Mouse (Mus musculus) adrenal gland, postnatal 36 days (tissue): ENCODE measurements around the gene Gse1. TPM values are rescaled to one million over a fixed set of nuclear protein-coding genes. Genes with fewer than 3 reads are reported as not detected.
"Not testable (repeated sequence)": the region's sequence is repeated elsewhere in the genome, so short reads cannot be mapped to it uniquely, and the experiment has no call there.

Experiments used
- DNase-seq, 2 experiments: peaks; one replicate each; pipeline ENCODE4 v3.0.0; 2021; ENCODE audit warnings: mixed read lengths in 1 of 2
- total RNA-seq, 2 experiments: library from RNA; stranded (reverse); gene quantifications; 2 replicates each; pipeline ENCODE4 v1.2.3; 2021

Gene Gse1
- total RNA-seq, 2 experiments from 2014 or later: 25.9 to 30.2 TPM

DNA sequence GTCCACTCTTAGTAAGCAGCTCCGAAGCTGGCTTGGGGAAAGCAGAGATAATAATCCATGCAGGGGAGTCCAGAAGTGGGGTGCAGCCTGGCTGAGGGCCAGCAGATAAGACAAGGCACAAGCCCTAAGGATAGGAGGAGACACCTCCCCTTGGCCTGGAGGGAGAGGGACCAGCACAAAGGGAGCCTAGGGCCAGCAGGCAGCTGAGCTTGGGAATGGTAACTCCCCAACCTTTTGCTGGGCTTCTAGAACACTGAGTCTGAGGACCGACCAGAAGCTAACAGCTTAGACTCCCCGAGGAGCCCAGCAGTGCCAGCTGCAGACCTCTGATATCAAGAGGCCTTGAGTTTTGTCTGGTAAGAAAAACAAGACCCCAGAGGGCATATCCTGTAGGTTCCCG lies 115.9 kb downstream of the Gse1 start:
- DNase-seq: no peak

DNA sequence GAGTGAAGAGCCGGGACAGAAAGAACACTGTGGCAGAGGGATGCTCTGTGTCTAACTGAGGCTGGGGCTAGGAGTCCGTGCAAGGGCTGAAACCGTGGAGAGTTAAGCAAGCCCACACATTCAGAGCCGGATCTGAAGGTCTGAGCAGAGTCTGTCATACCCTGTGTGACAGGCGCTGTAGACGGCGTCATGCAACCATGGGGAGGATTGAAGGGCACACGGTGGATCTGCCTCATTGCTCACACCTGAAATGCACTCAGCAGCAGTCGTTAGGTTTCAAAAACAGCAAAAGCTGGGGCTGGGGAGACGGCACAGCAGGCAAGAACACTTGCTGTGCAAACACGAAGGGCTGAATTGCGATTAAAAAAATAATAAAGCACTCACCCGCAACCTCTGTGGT lies 116.3 kb downstream of the Gse1 start:
- no peak for DNase-seq

DNA sequence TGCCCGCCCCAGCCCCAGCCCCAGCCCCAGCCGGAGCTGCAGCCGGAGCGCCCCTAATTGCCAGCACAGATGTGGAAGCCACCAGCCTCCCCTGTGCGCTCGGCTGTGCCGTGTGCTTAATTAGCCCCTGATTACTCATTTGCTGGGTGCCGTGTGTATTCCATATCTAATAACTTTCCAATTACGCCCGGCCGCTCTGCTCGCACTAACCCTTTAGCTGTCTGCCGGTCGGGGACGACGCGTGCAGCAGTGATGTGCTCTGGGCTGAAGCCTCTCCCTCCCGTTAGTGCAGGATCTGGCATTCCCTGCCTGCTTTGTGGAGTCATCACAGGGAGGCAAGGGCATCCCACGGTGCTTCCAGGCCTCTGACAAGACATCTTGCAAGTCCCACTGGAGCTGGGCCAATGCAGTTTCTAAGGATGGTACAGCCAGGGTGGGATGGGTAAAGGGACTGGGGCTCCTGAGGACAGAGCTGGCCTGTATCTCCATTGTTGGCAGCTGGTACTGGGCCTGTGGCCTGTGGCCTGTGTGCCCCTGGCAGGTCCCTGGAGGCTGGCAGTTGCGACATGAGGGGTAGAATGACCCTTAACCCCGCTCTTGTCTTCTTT lies 119.6 kb downstream of the Gse1 start:
- peak in 1 of 2 experiments; percentile 58 for DNase-seq

DNA sequence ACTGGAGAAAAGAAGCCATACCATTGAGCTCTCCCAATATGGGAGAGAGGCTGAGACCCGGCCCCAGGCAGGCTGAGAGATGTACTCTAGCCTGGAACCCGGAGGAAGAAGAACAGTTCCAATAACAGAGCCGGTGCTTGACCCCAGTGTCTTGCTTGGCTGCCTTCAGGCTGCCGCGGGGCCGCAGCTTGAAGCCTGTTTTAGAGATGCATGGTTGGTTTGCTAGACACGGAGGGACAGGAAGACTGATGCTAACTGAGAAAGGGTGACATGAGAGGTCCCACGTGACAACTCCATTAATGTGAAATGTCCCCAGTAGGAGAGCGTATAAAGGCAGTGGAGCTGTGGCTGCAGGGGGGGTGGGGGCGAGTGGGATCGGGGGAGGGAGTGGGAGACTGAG lies 120.7 kb downstream of the Gse1 start:
- DNase-seq: no peak

DNA sequence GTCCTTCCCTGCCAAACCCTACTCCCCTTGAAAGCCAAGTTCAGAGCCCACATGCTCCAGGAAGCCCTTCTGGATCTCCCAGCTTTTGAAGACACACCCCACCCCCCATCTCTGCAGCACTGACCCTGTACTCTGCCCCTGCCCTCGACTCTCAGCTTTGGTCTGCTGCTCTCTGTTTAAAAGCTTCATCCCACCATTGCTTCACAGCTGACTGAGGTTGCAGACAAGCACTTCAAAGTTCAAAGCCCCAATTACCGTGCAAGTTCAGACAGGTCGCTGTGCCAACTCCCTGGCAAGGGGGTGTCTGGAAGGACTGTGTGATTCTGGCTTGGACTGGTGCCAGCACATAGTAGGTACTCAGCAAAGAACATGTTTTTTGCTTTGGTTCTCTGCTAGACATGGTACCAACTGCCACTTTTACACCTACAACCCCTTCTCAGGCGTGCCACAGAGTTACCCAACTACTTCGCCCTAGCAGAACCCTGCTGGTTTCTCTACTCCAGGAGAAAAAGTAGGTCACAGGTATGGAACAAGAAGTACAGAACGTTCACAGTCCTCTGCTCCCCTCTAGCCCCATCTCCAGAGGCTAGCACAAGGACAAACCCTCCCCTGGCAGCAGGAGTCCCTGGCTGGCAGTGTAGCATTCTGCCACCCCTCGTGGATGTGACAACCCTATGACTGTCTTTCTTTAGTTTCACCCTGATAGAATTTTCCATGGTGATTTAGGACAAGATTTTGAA lies 123.2 kb downstream of the Gse1 start:
- no peak for DNase-seq

DNA sequence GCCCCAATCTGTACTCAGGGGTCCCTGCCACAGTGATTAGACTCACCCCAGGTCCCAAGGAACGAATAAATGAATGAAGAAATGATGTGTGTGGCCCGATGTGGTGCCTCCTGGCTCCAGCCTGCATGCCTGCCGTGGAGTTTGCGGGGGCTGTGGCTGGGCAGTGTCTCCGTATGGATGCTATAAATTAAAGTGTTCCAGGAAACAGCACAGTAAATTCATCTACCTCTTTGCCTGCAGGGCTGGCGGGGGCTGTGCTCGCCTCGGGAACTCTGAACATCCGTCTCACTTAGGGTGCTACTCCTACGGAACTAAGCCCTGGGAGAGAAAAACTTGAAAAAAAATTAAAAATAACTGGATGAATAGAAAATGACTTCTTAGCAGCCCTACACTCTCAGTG lies 123.8 kb downstream of the Gse1 start:
- no peak for DNase-seq

DNA sequence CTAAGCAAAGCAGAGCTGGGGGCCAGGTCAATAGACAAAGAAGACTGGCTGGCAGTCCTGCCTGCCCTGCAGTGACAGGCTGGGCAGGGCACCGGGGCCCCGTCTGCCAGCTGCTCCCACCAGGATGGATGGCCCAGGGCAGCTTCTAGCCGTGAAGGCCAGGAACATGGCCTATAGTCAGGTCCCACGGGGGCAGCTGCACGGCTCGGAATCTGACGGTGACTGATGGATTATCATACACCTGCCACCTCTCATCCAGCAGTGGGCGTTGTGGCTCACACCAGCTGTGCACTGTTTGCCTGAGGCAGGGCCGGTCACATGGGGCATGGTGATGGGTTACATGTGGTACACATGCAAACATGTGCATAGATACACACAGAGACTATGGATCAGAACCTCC lies 127.8 kb downstream of the Gse1 start:
- no peak for DNase-seq

DNA sequence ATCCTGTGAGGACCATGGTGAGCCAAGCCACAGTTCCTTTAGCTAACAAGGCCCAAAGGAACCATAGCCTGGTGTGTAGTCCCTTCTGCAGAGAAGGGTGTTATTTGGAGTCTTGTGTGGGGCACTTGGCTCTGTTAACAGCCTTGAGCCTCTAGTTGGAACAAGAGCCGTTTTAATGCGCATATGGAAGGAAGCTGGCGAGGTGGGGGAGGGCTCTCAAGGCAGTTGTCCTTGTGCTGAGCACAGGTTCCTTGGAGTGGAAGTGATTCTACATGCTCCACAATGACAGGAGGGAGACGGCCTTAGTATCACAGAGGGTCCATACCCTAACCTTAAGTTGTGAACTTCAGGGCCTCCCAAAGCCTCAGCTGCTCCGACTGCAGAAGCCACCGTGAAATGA lies 129.2 kb downstream of the Gse1 start:
- no peak for DNase-seq

DNA sequence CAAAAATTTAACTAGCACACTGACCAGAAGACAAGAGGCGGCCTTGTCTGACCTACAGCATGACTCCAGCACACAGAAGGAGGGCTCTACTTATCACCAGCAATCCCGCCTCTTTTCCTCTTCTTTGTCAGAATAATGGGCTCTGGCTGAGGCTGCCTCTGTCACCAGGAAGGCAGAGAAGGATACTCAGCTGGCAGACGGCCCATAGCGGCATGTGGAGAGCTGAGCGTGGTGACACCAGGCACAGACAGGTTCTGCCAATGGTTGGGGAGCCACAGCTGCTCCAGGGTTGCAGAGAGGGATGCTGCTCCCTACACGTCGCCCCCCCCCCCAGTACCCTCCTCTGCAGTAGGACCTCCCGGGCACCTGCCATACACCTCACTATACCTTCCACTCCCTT lies 133.0 kb downstream of the Gse1 start:
- DNase-seq: peak; percentile 75 to 81

DNA sequence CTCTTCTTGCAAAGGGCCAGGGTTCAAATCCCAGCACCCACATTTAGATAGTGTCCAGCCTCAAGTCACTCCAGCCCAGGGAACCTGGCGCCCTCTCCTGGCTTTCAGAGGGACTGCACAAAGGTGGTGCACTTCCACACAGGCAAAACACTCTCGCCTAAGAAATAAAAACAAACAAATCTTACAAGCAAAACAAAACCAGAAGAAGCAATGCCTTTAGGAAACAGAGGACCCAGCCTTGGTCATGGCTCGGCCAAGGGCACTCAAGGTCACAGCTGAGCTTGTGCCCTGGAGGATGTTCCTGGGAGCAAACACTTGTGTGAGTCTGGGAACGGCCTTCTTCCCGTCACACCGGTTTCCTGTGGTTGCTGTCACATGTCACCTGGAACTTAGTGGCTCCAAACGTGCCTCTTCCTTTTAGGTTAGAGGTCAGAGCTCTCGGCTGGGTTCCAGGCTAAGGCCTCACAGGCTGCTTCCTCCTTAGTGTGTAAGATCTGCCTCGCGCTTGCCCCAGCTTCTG lies 135.4 kb downstream of the Gse1 start:
- peak; percentile 71 to 82 for DNase-seq

DNA sequence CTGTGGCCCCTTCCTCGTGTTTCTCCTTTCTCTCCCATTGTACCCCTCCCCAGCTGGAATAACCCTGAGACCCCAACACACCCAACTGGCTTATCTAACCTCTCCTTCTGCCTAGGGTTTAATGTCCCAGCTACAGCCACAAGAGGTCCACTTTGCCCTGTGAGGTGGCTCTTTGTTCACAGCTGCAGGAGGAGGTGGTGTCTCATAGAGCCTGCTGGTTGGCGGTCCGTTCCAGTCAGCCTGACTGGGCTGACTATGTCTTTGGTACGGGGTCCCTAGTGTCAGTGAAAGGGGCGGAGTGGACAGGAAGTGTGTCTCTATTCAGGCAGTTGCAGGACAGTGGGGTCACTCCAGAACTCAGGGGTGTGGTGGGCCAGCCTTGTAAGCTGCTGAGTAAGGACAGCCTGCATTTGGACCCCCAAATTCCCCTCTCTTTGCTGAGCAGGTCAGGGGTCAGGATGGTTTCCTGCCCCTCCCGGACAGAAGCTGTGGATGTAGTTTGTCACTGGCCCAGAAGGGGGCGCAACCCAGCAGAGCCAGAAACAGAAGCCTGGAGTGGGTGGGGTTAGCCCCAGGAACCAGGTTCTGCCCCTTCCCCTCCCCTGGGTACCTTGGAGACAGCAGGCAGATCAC lies 136.0 kb downstream of the Gse1 start:
- peak; percentile 53 to 61 for DNase-seq

DNA sequence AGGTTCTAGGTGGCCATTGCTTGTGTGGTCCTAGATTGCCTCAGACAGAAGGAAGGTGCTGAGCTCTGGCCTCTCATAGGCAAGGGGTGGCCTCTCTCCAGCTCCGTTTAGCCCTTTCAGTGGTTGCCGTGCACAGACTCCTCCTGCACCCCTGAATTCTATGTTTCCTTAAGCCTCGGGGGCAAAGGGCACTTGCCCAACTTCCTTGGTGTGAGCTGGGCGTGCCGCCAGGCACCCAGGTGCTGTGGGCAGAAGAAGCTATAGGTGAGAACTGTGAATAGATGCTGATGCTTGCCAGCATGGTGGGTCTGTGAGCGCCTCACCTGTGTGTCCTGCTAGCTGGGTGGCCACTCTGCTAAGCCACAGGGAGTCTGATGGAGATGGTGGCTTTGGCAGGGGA lies 138.6 kb downstream of the Gse1 start:
- no peak for DNase-seq

DNA sequence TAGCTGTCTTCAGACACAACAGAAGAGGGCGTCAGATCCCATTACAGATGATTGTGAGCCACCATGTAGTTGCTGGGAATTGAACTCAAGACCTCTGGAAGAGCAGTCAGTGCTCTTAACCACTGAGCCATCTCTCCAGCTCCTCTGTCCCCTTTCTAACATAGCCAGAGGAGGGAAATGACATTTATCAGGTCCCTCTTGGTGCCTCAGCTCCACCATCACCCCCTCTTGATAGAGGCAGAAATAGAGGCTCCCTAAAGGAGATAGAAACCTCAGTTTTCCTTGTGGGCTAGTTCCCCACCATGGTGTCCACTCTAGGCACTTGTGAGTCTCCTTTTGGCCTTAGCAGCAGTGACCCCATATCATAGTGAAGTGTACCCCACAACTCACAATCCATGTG lies 139.9 kb downstream of the Gse1 start:
- DNase-seq: not testable (repeated sequence)

DNA sequence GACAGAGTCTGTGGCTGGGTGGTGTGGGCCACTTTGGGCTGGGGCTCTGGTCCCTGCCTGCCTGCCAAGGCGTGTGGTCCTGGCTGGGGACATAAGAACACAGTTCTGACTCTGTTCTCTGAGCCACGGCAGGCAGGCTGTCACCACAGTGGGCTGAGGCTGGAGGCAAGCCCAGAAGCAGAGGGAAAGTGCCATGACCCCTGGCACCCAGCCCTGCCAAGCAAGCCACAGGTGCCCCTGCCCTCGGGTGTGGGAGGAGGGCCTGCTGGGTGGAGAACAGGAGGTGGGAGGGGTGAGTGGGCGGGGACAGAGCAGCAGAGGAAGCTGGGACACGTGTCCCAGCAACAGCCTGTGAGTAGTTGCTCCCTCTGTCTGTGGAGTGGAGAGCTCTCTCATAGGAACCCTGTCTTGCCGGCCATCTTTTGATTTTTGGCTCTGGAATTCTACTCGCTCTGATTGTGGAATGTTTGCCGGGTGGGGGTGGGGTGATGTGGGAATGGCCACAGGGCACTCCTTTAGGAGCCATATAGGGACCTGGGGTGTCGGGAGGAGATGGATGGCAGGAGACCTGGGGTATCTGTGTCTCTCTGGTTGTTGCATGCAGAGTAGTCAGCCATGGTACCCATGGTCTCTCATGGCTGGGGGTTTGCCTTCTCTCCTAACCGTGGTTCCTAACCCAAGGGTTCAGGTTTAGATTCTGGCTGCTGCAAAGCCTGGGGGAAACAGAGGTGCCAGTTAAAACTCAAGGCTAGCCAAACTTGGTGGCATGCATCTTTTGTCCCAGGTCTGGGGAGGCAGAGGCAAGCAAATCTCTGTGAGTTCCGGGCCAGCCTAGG lies 140.8 kb downstream of the Gse1 start:
- peak; percentile 95 to 97 for DNase-seq

DNA sequence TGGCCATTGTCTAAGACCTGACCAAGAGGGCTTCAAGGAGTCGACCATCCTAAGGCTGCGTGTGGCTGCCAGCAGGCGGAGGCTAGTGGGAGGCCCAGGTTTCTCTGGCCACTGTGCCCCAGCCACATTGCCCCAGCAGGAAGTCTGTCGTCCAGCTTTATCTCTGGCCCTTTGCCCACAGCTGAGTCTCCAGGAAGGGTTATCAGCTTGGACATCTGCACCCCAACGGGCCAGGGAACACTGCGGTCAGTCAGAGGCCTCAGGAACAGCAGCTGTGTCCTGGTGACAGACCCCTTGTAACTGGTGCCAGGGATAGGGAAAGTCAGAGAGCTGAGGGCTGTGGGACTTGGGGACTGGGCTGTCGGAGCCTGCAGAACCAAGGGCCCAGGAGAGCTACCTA lies 141.7 kb downstream of the Gse1 start:
- peak; percentile 65 to 75 for DNase-seq

DNA sequence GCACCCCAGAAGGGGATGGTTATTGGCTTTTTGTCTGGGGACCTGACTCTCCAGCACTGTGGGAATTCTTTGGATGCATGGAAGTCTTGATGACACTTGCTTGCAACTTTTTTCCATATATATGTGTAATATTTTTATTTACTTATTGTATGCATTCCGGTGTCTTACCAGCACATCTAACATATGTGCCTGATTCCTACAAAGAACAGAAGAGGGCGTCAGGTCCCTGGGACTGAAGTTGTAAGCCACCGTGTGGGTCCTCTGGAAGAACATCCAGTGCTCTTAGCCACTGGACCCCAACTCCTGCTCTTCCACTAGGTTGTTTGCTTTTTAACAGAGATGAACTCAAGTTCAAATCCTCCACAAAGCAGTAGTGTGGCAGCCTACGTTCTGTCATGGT lies 142.2 kb downstream of the Gse1 start:
- no peak for DNase-seq

DNA sequence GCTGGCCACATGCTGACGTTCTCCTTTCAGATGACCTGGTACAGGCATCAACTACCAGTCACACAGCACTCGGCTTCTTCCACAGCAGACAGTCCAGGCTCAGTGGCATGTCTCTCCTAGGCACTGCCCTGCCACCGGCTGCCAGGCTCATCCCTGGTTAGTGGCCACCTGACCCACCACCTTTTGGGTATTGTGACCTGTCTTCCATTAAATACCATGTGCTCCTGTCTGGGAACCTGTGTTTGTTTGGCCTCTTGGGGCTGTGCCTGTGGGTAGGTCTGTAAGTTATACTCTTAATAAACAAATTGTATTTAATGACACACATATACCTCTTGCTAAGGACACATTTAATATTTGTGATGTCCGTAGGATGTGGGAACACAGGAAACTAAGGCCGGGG lies 142.9 kb downstream of the Gse1 start:
- no peak for DNase-seq

DNA sequence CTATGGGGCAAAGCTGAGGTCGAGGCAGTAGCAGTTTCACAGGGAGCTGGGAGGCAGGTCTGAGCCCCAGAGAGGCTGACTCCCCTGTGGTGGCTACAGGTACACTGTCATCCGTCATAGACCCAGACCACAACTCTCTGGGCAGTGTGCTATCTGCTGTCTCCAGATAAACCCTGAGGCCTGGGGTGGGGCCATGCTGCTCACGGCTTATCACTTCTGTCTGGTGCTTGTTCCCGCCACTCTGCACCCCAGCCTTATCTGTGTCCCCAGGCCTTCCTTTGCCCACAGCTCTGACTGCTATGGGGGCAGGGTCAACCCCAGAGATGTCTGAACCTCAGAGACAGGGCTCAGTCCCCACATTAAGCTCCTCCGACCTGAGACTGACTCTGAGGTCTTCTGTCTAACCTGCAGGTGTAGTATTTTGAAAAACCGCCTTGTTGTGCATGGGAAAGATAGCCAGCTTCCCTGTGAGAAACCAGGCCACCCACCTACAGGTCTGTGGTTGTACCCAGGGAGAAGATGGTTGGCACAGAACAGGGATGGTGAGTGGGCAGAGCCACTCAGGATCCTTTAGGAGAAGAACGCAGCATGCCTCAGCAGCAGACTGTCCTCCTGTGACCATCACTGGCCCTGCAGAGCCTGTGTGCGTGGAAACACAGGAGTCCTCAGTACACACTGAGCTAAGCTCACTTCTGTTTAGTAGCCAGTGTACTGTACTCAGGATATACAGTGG lies 143.6 kb downstream of the Gse1 start:
- DNase-seq: no peak

DNA sequence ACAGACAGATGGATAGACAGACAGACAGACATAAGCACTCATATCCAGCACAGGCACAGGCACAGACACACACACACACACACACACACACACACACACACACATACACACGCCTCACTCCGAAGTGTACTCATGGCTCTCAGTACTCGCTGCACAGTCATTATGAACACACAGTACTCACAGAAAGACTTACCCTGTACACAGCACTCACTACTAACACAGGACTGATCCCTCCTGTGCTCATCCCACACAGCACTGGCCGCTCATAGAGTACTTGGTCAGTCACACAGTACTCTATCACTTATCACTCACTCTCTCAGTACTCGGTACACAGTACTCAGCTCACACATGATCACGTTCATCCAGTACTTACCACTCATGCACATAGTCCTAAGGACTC lies 144.4 kb downstream of the Gse1 start:
- no peak for DNase-seq

DNA sequence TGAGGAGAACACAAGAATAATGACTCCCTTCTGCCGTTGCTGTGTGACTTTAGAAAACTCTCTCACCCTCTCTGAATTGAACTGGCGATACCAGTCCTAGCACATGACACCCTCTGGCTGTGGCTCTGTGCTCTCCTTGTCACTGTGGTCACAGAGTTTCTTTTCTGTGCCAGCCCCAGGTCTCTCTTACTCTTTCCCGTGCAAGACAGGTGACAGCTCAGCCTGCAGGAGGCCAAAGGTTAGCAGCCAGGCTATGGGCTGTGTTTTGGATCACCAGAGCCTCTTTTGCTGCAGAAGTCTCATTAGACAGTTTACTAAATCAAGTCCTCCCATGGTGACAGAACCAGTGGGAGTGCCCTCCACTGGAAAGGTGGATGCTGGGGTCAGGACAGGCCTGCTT lies 145.4 kb downstream of the Gse1 start:
- no peak for DNase-seq

DNA sequence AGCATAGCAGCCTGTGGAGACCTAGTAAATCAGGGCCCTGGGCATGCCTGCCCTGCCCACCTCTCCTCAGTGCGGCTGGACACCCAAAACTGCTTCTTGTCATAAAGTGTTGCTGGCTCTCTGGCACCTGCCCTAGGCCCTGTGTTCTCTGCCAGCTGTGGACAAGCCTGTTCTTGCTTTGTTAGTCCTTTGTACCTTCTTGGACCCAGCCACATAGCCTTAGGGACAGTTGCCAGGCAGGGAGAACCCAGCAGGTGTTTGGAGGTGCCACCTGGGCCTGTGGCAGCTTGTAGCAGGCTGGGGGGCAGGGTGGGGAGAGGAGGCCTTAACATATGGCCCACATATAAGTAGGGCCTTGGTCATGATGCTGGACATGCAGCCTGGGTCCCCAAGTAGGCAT lies 145.8 kb downstream of the Gse1 start:
- DNase-seq: no peak

DNA sequence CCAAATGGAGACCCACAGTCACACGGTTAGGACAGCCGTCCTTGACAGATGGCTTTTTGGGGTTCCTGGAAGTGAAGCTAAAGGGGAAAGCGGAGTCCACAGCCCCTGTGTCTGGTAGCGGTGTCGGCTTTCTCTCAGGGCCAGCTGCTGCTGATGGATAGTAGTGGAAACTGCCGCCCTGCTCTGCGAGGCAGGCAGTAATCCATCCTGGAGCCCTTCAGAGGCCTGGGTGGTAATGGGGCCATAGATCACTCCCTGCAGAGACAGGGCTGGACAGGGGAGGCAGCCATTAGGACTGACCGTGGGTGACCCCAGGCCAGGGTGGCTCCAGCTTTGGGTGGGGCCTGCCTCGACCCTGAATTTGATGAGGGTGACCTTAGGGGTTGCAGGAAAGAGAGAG lies 146.3 kb downstream of the Gse1 start:
- DNase-seq: peak; percentile 51 to 59
